Comparison of ENCODE assay signal across 18 mouse cellular contexts in genomic region chr3:68353492-68353891, GRCm38 (mm10).
A peak's percentile ranks its signal among the peaks of the same experiment; 100 is the strongest.
DNase-seq lines count a peak whose midpoint lies in the region; ATAC-seq lines count a peak whose summit lies in the region.
"Had no signal": no experiment of that assay in that cellular context is flagged by ENCODE, and none has a peak within 500 bp of the region (broad histone marks: within the 10 kb centered on the region; RNA-seq: fewer than 3 reads in every experiment).

No protein-coding gene starts in this region.

- H3K9ac ChIP-seq in kidney, embryonic 15.5 days, result no peak overlapping the region
- H3K9ac ChIP-seq in intestine, embryonic 15.5 days, result no peak overlapping the region
- H3K9ac ChIP-seq: embryonic facial prominence, embryonic 15.5 days; forebrain, postnatal 0 days; heart, embryonic 12.5 days; limb, embryonic 12.5 days; midbrain, embryonic 13.5 days had no signal

- peaks cover 15% of the 10 kb centered on the region for H3K4me1 ChIP-seq in kidney, embryonic 15.5 days
- H3K4me1 ChIP-seq in intestine, embryonic 15.5 days (replicated peaks), result 0 out of 2 replicates have a peak, but pooled peaks cover 2% of the 10 kb centered on the region
- H3K4me1 ChIP-seq: embryonic facial prominence, embryonic 15.5 days; heart, embryonic 12.5 days had no signal

- H3K9me3 ChIP-seq in kidney, embryonic 15.5 days (replicated peaks), result no peaks in the 10 kb centered on the region
- no peaks in the 10 kb centered on the region for H3K9me3 ChIP-seq in intestine, embryonic 15.5 days
- H3K9me3 ChIP-seq: embryonic facial prominence, embryonic 15.5 days; midbrain, embryonic 13.5 days had no signal

- ATAC-seq in kidney, embryonic 15.5 days (replicated peaks; ENCODE audit: low FRiP score), result no peak
- peak; percentile 39; the same call in 1 of the 2 replicates for ATAC-seq in intestine, embryonic 15.5 days
- ATAC-seq: inflammation-experienced regulatory T-cells, adult 6 months; midbrain, embryonic 13.5 days had no signal

- H3K27me3 ChIP-seq in kidney, embryonic 15.5 days, result no peaks in the 10 kb centered on the region
- no peaks in the 10 kb centered on the region for H3K27me3 ChIP-seq in intestine, embryonic 15.5 days (replicated peaks)
- H3K27me3 ChIP-seq: embryonic facial prominence, embryonic 15.5 days; heart, embryonic 12.5 days; midbrain, embryonic 13.5 days had no signal

- no peak overlapping the region for H3K4me2 ChIP-seq in kidney, embryonic 15.5 days
- no peak overlapping the region for H3K4me2 ChIP-seq in intestine, embryonic 15.5 days (replicated peaks)
- H3K4me2 ChIP-seq: embryonic facial prominence, embryonic 15.5 days; heart, embryonic 12.5 days; limb, embryonic 12.5 days; midbrain, embryonic 13.5 days had no signal

- H3K27ac ChIP-seq in kidney, embryonic 15.5 days, result no peak overlapping the region
- H3K27ac ChIP-seq in intestine, embryonic 15.5 days, result no peak overlapping the region
- H3K27ac ChIP-seq: embryonic facial prominence, embryonic 15.5 days; limb, embryonic 12.5 days; midbrain, embryonic 13.5 days had no signal

- 37% methylated on average over 3 of the region's 3 CpGs for WGBS in kidney, embryonic 15.5 days
- 54% methylated on average over 3 of the region's 3 CpGs for WGBS in intestine, embryonic 15.5 days

- H3K36me3 ChIP-seq in kidney, embryonic 15.5 days, result no peaks in the 10 kb centered on the region
- H3K36me3 ChIP-seq in intestine, embryonic 15.5 days, result no peaks in the 10 kb centered on the region
- H3K36me3 ChIP-seq: embryonic facial prominence, embryonic 15.5 days; heart, embryonic 12.5 days; limb, embryonic 12.5 days; midbrain, embryonic 13.5 days had no signal

- no peak overlapping the region for H3K4me3 ChIP-seq in kidney, embryonic 15.5 days (replicated peaks)
- no peak overlapping the region for H3K4me3 ChIP-seq in intestine, embryonic 15.5 days (replicated peaks)
- H3K4me3 ChIP-seq: embryonic facial prominence, embryonic 15.5 days; heart, embryonic 12.5 days; limb, embryonic 12.5 days; midbrain, embryonic 13.5 days had no signal

- peak; percentile 45 for DNase-seq in kidney, adult 11 months
- peak; percentile 46 to 65 for DNase-seq in kidney, postnatal 4 days
- DNase-seq in lung, postnatal 4 days, result peak; percentile 21 to 41
- no peak for DNase-seq in adrenal gland, adult 18-20 months (ENCODE audit: low spot score in 2 of 2)
- no peak for DNase-seq in adrenal gland, postnatal 10 days
- no peak for DNase-seq in embryo, embryonic 9.5 days (ENCODE audit: extremely low spot score)
- DNase-seq: gastrocnemius, postnatal 14 days; heart, postnatal 4 days; layer of hippocampus, postnatal 36 days; right cerebral cortex, postnatal 4 days had no signal

Comparison
In these comparisons a context has a peak if more than half of its experiments do, and no peak if none do; other contexts are left out.
1. DNase-seq: peak in kidney, adult 11 months (single experiment), kidney, postnatal 4 days (2 of 2) and lung, postnatal 4 days (2 of 2); none in adrenal gland, adult 18-20 months (0 of 2), adrenal gland, postnatal 10 days (single experiment) and embryo, embryonic 9.5 days (single experiment).